Mouse (Mus musculus) forebrain, embryonic 14.5 days (tissue): ENCODE results near the gene Inha. TPM values are rescaled to one million over a fixed set of nuclear protein-coding genes. Genes with fewer than 3 reads are reported as not detected.

Source experiments
- ATAC-seq: fragments of 200-750 bp; cut with Nextera tagmentation; 2 replicates; pipeline ENCODE4 v1.8.0; 2017; ENCODE audit warnings: mild to moderate bottlenecking, moderate library complexity
- DNase-seq: peaks from one replicate; pipeline ENCODE4 v3.0.0-alpha.2; 2015; ENCODE audit warnings: low spot score
- H3K27ac ChIP-seq: fragments of 300-500 bp; sonication (generic); 2 replicates; pipeline ENCODE4 v1.5.1; 2014; ENCODE audit warnings: low read depth, mild to moderate bottlenecking, control low read depth, low read length, moderate library complexity
- H3K27me3 ChIP-seq: fragments of 300-500 bp; sonication (generic); replicated peaks from 2 replicates; pipeline ENCODE4 v1.6.1; 2014; ENCODE audit warnings: low read length, control low read depth, mixed read lengths; ENCODE audit not compliant: control insufficient read depth, insufficient read depth
- H3K36me3 ChIP-seq: fragments of 300-500 bp; sonication (generic); 2 replicates; pipeline ENCODE4 v1.6.1; 2014; ENCODE audit warnings: low read length, control low read depth; ENCODE audit not compliant: control insufficient read depth, insufficient read depth
- H3K4me1 ChIP-seq: fragments of 300-500 bp; sonication (generic); 2 replicates; pipeline ENCODE4 v1.6.1; 2014; ENCODE audit warnings: antibody characterized with exemption, low read length, control low read depth; ENCODE audit not compliant: control insufficient read depth, insufficient read depth
- H3K4me2 ChIP-seq: fragments of 300-500 bp; sonication (generic); 2 replicates; pipeline ENCODE4 v1.6.1; 2014; ENCODE audit warnings: mild to moderate bottlenecking, control low read depth, low read length
- H3K4me3 ChIP-seq: fragments of 300-500 bp; sonication (generic); 2 replicates; pipeline ENCODE4 v1.5.1; 2014; ENCODE audit warnings: low read depth, low read length, control low read depth
- H3K9ac ChIP-seq: fragments of 300-500 bp; sonication (generic); 2 replicates; pipeline ENCODE4 v1.6.1; 2014; ENCODE audit warnings: mild to moderate bottlenecking, low read length, control low read depth, moderate library complexity
- H3K9me3 ChIP-seq: fragments of 300-500 bp; sonication (generic); replicated peaks from 2 replicates; pipeline ENCODE4 v1.6.1; 2016; ENCODE audit warnings: low read length, control low read depth, mixed read lengths; ENCODE audit not compliant: control insufficient read depth
- WGBS: fragments of 180-500 bp; shearing (Covaris S2); extraction: QIAGEN DNeasy Blood & Tissue Kit; methylation state at CpG from one replicate; pipeline ENCODE4 v1.1.7; 2014; 5-methylcytosine and 5-hydroxymethylcytosine counted together
- polyA plus RNA-seq: library from polyadenylated mRNA; unstranded; fragments of >200 nt; fragmentation: Nextera tagmentation; extraction: Ambion mirVana; gene quantifications from 2 replicates; pipeline ENCODE4 v1.2.1, GENCODE M21; 2014

Inha gene
- polyA plus RNA-seq, 1 experiment from 2014 or later: 4.9 TPM

DNA sequence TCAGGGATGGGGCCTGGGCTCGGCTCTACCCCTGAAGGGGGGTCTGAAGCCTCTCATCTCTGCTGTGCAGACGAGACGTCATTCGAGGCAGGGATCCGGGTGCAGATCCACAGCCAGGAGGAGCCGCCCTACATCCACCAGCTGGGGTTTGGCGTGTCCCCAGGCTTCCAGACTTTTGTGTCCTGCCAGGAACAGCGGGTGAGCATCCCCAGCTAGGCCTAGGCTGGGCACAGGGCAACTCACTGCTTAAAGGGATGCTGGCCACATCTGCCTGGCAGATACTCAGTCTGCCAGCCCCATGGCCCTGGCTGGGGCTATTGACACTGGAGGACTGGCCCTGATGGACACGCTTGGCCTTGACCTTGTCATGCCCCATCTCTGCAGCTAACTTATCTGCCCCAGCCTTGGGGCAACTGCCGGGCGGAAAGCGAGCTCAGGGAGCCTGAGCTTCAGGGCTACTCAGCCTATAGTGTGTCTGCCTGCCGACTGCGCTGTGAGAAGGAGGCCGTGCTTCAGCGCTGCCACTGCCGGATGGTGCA is 37.5 kb upstream of the Inha start:
- no peak overlapping the region for H3K27ac ChIP-seq
- no peaks in the 10 kb centered on the region for H3K27me3 ChIP-seq
- H3K9ac ChIP-seq: no peak overlapping the region
- 81% methylated on average over 17 of the region's 17 CpGs for WGBS
- 0 out of 2 replicates have a peak, but pooled peaks cover 3% of the 10 kb centered on the region for H3K4me1 ChIP-seq
- peaks cover 25% of the 10 kb centered on the region for H3K36me3 ChIP-seq
- ATAC-seq (no peak), DNase-seq (no peak)
- H3K4me2 ChIP-seq: no peak overlapping the region
- no peaks in the 10 kb centered on the region for H3K9me3 ChIP-seq
- no peak overlapping the region for H3K4me3 ChIP-seq

DNA sequence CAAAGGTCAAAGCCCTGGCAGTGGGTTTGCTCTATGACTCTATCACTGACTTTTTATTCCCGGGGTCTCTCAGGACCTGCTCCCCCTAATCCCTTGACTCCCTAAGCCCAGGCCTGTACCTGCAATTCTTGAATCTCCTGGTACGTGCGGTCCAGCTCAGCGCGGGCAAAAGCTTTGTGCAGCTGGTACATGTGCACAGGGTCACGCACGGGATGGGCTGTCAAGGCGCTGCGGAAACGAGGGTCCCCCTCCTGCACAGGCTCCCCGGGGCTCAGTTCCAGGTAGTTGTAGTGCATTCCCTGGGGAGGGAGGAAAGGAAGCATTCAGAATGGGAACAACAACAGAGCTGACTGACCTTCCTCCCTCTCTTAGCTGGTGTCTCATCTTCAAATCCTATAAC is 30.4 kb upstream of the Inha start:
- H3K36me3 ChIP-seq: peaks cover 54% of the 10 kb centered on the region
- H3K27ac ChIP-seq: no peak overlapping the region
- H3K4me2 ChIP-seq: no peak overlapping the region
- peaks cover 29% of the 10 kb centered on the region for H3K4me1 ChIP-seq
- ATAC-seq (no peak), DNase-seq (no peak)
- H3K4me3 ChIP-seq: no peak overlapping the region
- no peak overlapping the region for H3K9ac ChIP-seq
- H3K9me3 ChIP-seq: no peaks in the 10 kb centered on the region
- WGBS: 95% methylated on average over 11 of the region's 11 CpGs
- H3K27me3 ChIP-seq: no peaks in the 10 kb centered on the region

DNA sequence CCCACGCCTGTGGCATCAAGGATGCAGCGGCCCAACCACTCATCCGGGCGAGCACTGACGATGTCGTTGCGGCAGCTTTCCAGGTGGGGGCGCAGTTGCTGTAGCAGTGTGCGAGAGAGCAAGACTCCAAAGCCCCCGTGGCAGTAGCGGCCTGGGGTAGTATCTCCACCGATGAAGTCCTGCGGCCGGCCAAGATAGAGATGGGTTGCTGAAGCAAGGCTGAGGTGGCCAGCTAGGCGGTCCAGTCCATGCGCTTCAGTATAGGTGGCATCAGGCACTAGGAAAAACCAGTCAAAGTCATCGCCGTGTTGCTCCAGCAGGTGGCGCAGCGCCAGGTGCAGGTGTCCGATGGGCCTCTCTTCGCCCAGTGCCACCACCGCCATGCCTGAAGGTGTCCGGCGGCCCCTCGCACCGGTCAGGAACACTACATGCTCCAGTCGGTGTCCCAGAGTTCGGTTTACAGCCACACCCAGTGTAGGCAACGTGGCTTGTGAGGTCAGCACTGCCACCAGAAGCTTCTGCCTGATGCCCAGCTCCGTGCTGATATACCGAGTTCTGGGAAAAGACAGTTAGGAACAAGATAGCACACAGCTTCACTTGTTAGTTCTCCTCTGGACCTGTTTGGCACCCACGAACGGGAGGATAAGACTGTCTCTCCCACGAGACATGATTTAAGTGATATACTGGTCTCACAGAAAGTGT is 29.5 kb upstream of the Inha start:
- H3K27ac ChIP-seq: no peak overlapping the region
- peaks cover 30% of the 10 kb centered on the region for H3K4me1 ChIP-seq
- 11% methylated on average over 35 of the region's 35 CpGs for WGBS
- DNase-seq: peak; percentile 76
- H3K27me3 ChIP-seq: no peaks in the 10 kb centered on the region; the same call in 1 of the 2 replicates
- peak overlapping the region; percentile 30; the same call in 1 of the 2 replicates for H3K9ac ChIP-seq
- H3K4me3 ChIP-seq: peak overlapping the region; percentile 85
- peaks cover 49% of the 10 kb centered on the region for H3K36me3 ChIP-seq
- peak; percentile 2; the same call in 1 of the 2 replicates for ATAC-seq
- peak overlapping the region; percentile 89 for H3K4me2 ChIP-seq
- H3K9me3 ChIP-seq: no peaks in the 10 kb centered on the region

DNA sequence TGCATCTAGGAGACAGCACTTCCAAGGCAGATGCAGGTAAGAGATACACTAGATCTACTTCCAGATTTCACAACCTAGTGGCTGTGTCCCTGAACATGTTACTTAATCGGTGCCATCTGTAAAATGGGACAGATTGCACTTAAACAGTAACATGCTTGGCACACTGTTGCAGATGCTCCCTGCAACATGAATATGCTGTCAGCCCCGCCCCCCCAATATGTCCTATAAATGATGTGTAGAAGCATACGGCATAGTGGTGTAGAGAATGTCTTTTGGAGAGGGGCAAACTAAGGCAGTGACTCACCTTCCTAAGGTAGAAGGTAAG is 28.9 kb upstream of the Inha start:
- Histone ChIP-seq H3K4me2 (peak overlapping the region; percentile 89), H3K9me3 (no peaks in the 10 kb centered on the region), H3K4me1 (peaks cover 30% of the 10 kb centered on the region), H3K36me3 (peaks cover 49% of the 10 kb centered on the region), H3K27me3 (no peaks in the 10 kb centered on the region; the same call in 1 of the 2 replicates), H3K27ac (no peak overlapping the region), H3K4me3 (peak overlapping the region; percentile 85), H3K9ac (peak overlapping the region; percentile 30; the same call in 1 of the 2 replicates)
- DNase-seq: peak; percentile 52
- no peak for ATAC-seq
- 48% methylated on average over 3 of the region's 3 CpGs for WGBS

DNA sequence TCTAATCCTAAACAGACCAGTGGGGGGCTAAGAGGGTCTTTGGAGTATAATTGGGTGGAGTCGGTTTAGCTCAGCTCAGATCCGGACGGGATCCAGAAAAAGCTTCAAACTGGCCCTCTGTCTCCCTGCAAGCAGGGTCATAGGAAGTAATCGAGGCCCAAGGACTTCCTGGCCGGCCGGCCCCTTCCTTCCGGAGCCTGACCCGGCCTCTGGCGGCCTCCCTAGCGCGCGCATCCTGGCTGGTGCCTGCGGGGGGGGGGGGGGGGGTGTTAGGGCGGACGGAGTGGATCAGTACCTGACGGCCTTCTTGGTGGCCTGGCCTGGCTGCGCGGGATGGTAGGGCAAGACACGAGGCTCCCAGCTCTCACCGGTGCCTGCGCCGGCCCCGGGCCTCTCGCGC is 28.4 kb upstream of the Inha start:
- peaks cover 48% of the 10 kb centered on the region for H3K36me3 ChIP-seq
- no peak for ATAC-seq
- peak overlapping the region; percentile 80 for H3K27ac ChIP-seq
- WGBS: under 1% methylated on average over 24 of the region's 25 CpGs
- peak overlapping the region; percentile 85 for H3K4me3 ChIP-seq
- no peaks in the 10 kb centered on the region for H3K9me3 ChIP-seq
- peak overlapping the region; percentile 89 for H3K4me2 ChIP-seq
- no peaks in the 10 kb centered on the region; the same call in 1 of the 2 replicates for H3K27me3 ChIP-seq
- H3K4me1 ChIP-seq: peaks cover 30% of the 10 kb centered on the region
- H3K9ac ChIP-seq: peak overlapping the region; percentile 86
- peak; percentile 33 for DNase-seq

DNA sequence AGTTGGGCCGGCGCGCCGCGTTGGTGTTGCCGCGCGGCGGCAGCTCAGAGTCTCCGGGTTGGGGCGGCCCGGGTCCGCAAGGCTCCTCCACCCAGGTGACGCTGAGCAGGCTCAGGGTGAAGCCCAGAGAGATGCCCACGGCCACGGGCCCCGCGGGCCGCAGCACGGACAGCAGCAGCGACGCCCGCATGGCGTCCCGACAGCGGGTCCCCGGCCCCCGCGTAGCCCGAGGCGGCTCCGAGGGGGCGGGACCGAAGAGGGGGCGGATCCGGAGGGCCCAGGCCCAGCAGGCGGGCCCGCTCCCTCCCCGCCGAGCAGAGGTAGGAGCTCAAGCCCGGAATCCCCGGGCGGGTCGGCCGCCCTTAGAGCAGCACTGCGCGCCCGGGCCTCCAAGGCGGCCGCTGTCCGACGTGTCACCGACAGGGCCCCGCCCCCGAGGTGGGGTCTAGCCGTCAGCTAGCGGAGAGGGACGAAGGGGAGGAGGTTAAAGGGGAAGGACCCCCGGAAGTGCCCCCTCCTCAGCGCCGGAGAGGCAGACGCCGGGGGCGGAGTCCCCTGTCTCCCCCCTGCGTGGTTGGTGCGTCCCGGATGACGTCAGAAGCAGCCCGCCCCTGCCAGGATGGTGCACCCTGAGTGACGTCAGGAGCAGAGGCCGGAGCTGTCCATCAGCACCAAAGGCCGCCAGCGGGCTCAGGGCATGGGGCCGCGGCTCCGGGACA is 27.8 kb upstream of the Inha start, which contains the start of the genes Chpf and Tmem198:
Gene Chpf, minus strand, starts transcription at position 392 of the 719 bp plus-strand sequence.
Gene Tmem198, plus strand, starts transcription at position 617 of the 719 bp plus-strand sequence.
- peaks cover 47% of the 10 kb centered on the region for H3K36me3 ChIP-seq
- peak within 1 kb of the TSS; percentile 85 for H3K4me3 ChIP-seq
- H3K27me3 ChIP-seq: no peaks in the 10 kb centered on the region; the same call in 1 of the 2 replicates
- no peaks in the 10 kb centered on the region for H3K9me3 ChIP-seq
- ATAC-seq: peak; percentile 91
- peak within 1 kb of the TSS; percentile 80 for H3K27ac ChIP-seq
- H3K9ac ChIP-seq: peak within 1 kb of the TSS; percentile 86
- under 1% methylated on average over 71 of the region's 76 CpGs for WGBS
- peaks cover 30% of the 10 kb centered on the region for H3K4me1 ChIP-seq
- peak within 1 kb of the TSS; percentile 89 for H3K4me2 ChIP-seq
- peak; percentile 98 for DNase-seq

DNA sequence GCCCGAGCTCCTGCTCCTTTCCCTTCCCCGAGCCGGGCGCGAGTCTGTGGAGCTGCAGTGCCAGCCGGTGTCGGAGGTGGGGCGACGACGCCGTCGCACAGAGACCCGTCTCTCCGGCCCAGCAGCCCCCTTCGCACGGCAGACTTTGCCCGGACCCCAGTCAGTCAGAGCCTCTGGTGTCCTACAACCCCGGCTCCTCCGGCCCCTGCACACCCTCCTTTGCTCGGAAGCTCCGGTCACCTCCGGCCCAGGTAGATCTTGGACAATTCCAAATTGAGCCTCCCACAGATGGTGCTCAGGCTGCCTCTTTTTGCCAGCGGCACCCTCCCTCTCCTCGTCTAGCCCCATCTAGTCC is 27.3 kb upstream of the Inha start:
- peak overlapping the region; percentile 89 for H3K4me2 ChIP-seq
- H3K27ac ChIP-seq: peak overlapping the region; percentile 80; the same call in 1 of the 2 replicates
- WGBS: 0% methylated on average over 24 of the region's 24 CpGs
- no peaks in the 10 kb centered on the region; the same call in 1 of the 2 replicates for H3K27me3 ChIP-seq
- peak overlapping the region; percentile 86 for H3K9ac ChIP-seq
- peak overlapping the region; percentile 85 for H3K4me3 ChIP-seq
- H3K9me3 ChIP-seq: no peaks in the 10 kb centered on the region
- no peak for ATAC-seq
- H3K4me1 ChIP-seq: peaks cover 30% of the 10 kb centered on the region
- H3K36me3 ChIP-seq: peaks cover 47% of the 10 kb centered on the region
- DNase-seq: peak; percentile 39

DNA sequence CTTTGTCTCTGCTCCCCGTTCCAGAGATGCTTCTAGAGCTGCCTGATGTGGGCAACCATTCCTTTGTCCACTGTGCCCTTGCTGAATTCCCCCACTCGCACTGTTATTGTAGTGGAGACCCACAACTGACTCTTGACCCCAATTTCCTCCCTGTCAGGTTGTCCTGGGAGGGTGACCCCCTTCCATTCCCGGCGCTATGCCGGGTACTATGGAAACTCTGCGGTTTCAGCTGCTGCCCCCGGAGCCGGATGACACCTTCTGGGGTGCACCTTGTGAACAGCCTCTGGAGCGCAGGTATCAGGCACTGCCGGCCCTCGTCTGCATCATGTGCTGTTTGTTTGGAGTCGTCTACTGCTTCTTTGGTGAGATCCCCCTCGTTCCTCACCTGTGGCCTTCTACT is 26.8 kb upstream of the Inha start:
- no peak for DNase-seq
- H3K27ac ChIP-seq: peak overlapping the region; percentile 80; the same call in 1 of the 2 replicates

More for the DNA sequence above, 26.8 kb upstream of the Inha start:
- WGBS: 14% methylated on average over 13 of the region's 13 CpGs
- Histone ChIP-seq H3K4me2 (peak overlapping the region; percentile 89), H3K27me3 (peaks cover 3% of the 10 kb centered on the region; the same call in 1 of the 2 replicates), H3K9me3 (no peaks in the 10 kb centered on the region), H3K4me1 (peaks cover 30% of the 10 kb centered on the region), H3K4me3 (peak overlapping the region; percentile 85), H3K9ac (peak overlapping the region; percentile 86), H3K36me3 (peaks cover 47% of the 10 kb centered on the region)
- ATAC-seq: no peak
